Mouse (Mus musculus) MEL (cell line): ENCODE measurements around the gene Erbb4. TPM values are rescaled to one million over a fixed set of nuclear protein-coding genes. Genes with fewer than 3 reads are reported as not detected.

Source experiments
- DNase-seq: peaks from one replicate; pipeline ENCODE4 v3.0.0; 2011; ENCODE audit warnings: low read depth, low spot score
- H3K27ac ChIP-seq: 2 replicates; pipeline ENCODE4 v1.5.1; 2012; ENCODE audit warnings: low read depth, mild to moderate bottlenecking, control low read depth, low read length, moderate library complexity; ENCODE audit not compliant: control insufficient read depth
- H3K27me3 ChIP-seq, 2 experiments: fragments of 150-350 bp in 1 of 2; sonication (generic) in 1 of 2; 2 replicates each; pipeline ENCODE4 v1.6.1; 2012; ENCODE audit warnings: low read length in 2 of 2, mild to moderate bottlenecking in 2 of 2, improper control_type of control experiment in 1 of 2, moderate library complexity in 1 of 2; ENCODE audit not compliant: insufficient read depth in 2 of 2, control insufficient read depth in 1 of 2
- H3K36me3 ChIP-seq, 2 experiments: 2 replicates each; pipeline ENCODE4 v1.6.1; 2012 to 2014; ENCODE audit warnings: low read length in 2 of 2, improper control_type of control experiment in 1 of 2, inconsistent platforms in 1 of 2, mild to moderate bottlenecking in 1 of 2; ENCODE audit not compliant: insufficient read depth in 2 of 2, control insufficient read depth in 1 of 2
- H3K4me1 ChIP-seq, 2 experiments: fragments of 150-350 bp in 1 of 2; sonication (generic) in 1 of 2; 2 replicates each; pipeline ENCODE4 v1.6.1; 2012; ENCODE audit warnings: low read length in 2 of 2, improper control_type of control experiment in 1 of 2, mild to moderate bottlenecking in 1 of 2; ENCODE audit not compliant: insufficient read depth in 2 of 2, control insufficient read depth in 1 of 2
- H3K4me3 ChIP-seq, 2 experiments: fragments of 150-350 bp in 1 of 2; sonication (generic) in 1 of 2; 2 replicates each; pipeline ENCODE4 v1.5.1; 2012; ENCODE audit warnings: low read depth in 2 of 2, low read length in 2 of 2, mild to moderate bottlenecking in 2 of 2, moderate library complexity in 2 of 2, control low read depth in 1 of 2, improper control_type of control experiment in 1 of 2; ENCODE audit not compliant: control insufficient read depth in 1 of 2, insufficient read depth in 1 of 2
- H3K79me2 ChIP-seq: 2 replicates; pipeline ENCODE4 v1.6.1; 2012; ENCODE audit warnings: mild to moderate bottlenecking, low read length, moderate library complexity; ENCODE audit not compliant: control insufficient read depth, poor library complexity, insufficient read depth
- H3K9ac ChIP-seq: 2 replicates; pipeline ENCODE4 v1.6.1; 2012; ENCODE audit warnings: low read depth, mild to moderate bottlenecking, control low read depth, low read length, moderate library complexity; ENCODE audit not compliant: control insufficient read depth, poor library complexity, severe bottlenecking
- H3K9me3 ChIP-seq: fragments of 150-350 bp; sonication (generic); replicated peaks from 2 replicates; pipeline ENCODE4 v1.6.1; 2012; ENCODE audit warnings: mild to moderate bottlenecking, low read length, improper control_type of control experiment, moderate library complexity; ENCODE audit not compliant: insufficient read depth
- BHLHE40 ChIP-seq: IDR thresholded peaks from 2 replicates; pipeline ENCODE4 v1.6.1; 2012; ENCODE audit warnings: low read depth, mild to moderate bottlenecking, inconsistent platforms, low read length, improper control_type of control experiment, borderline replicate concordance
- CHD1 ChIP-seq: IDR thresholded peaks from 2 replicates; pipeline ENCODE4 v1.6.1; 2012; ENCODE audit warnings: low read depth, mild to moderate bottlenecking, inconsistent platforms, low read length, improper control_type of control experiment
- CHD2 ChIP-seq: IDR thresholded peaks from 2 replicates; pipeline ENCODE4 v1.6.1; 2011; ENCODE audit warnings: low read length, improper control_type of control experiment
- CTCF ChIP-seq, 3 experiments: IDR thresholded peaks in 2 of 3; conservative IDR thresholded peaks in 1 of 3; 2 replicates each; pipeline ENCODE4 v1.5.1; 2011 to 2012; ENCODE audit warnings: low read length in 3 of 3, low read depth in 2 of 3, mild to moderate bottlenecking in 2 of 3, improper control_type of control experiment in 1 of 3, inconsistent platforms in 1 of 3, mixed read lengths in 1 of 3, moderate library complexity in 1 of 3; ENCODE audit not compliant: control insufficient read depth in 1 of 3, insufficient read depth in 1 of 3, poor library complexity in 1 of 3, severe bottlenecking in 1 of 3
- EP300 ChIP-seq, 2 experiments: IDR thresholded peaks; 2 replicates each; pipeline ENCODE4 v1.6.1; 2011; ENCODE audit warnings: improper control_type of control experiment in 2 of 2, low read length in 2 of 2, low read depth in 1 of 2, mild to moderate bottlenecking in 1 of 2
- GABPA ChIP-seq: IDR thresholded peaks from 2 replicates; pipeline ENCODE4 v1.6.1; 2012; ENCODE audit warnings: low read depth, mild to moderate bottlenecking, inconsistent platforms, low read length, improper control_type of control experiment, moderate library complexity
- GATA1 ChIP-seq: IDR thresholded peaks from 2 replicates; pipeline ENCODE4 v1.6.1; 2011; ENCODE audit warnings: low read depth, low read length, improper control_type of control experiment
- HCFC1 ChIP-seq: IDR thresholded peaks from 2 replicates; pipeline ENCODE4 v1.6.1; 2012; ENCODE audit warnings: low read depth, mild to moderate bottlenecking, inconsistent platforms, low read length, improper control_type of control experiment, moderate library complexity
- JUND ChIP-seq: IDR thresholded peaks from 2 replicates; pipeline ENCODE4 v1.6.1; 2011; ENCODE audit warnings: low read depth, mild to moderate bottlenecking, improper control_type of control experiment, low read length
- KAT2A ChIP-seq: conservative IDR thresholded peaks from 2 replicates; pipeline ENCODE4 v1.6.1; 2012; ENCODE audit warnings: low read depth, low read length, improper control_type of control experiment, inconsistent platforms
- MAFK ChIP-seq: IDR thresholded peaks from 2 replicates; pipeline ENCODE4 v1.6.1; 2011; ENCODE audit warnings: low read depth, mild to moderate bottlenecking, low read length, improper control_type of control experiment, borderline replicate concordance
- MAZ ChIP-seq: IDR thresholded peaks from 2 replicates; pipeline ENCODE4 v1.6.1; 2012; ENCODE audit warnings: low read depth, mild to moderate bottlenecking, inconsistent platforms, low read length, improper control_type of control experiment
- MEF2A ChIP-seq: IDR thresholded peaks from 2 replicates; pipeline ENCODE4 v1.6.1; 2014; ENCODE audit warnings: low read depth, mild to moderate bottlenecking, inconsistent platforms, low read length, improper control_type of control experiment; ENCODE audit not compliant: poor library complexity, insufficient replicate concordance, severe bottlenecking; ENCODE audit errors: extremely low read depth
- MXI1 ChIP-seq: IDR thresholded peaks from 2 replicates; pipeline ENCODE4 v1.6.1; 2011; ENCODE audit warnings: mild to moderate bottlenecking, low read depth, low read length, improper control_type of control experiment
- MYB ChIP-seq: IDR thresholded peaks from 2 replicates; pipeline ENCODE4 v1.6.1; 2011; ENCODE audit warnings: mild to moderate bottlenecking, low read depth, low read length, improper control_type of control experiment
- NELFE ChIP-seq: IDR thresholded peaks from 2 replicates; pipeline ENCODE4 v1.6.1; 2011; ENCODE audit warnings: low read depth, low read length, improper control_type of control experiment
- NRF1 ChIP-seq: IDR thresholded peaks from 2 replicates; pipeline ENCODE4 v1.6.1; 2014; ENCODE audit warnings: low read depth, mild to moderate bottlenecking, inconsistent platforms, low read length, improper control_type of control experiment, moderate library complexity; ENCODE audit not compliant: poor library complexity, insufficient read depth, severe bottlenecking
- POLR2A ChIP-seq, 2 experiments: IDR thresholded peaks; 2 replicates each; pipeline ENCODE4 v1.6.1; 2011 to 2012; ENCODE audit warnings: low read length in 2 of 2, mild to moderate bottlenecking in 2 of 2, control low read depth in 1 of 2, improper control_type of control experiment in 1 of 2, low read depth in 1 of 2, moderate library complexity in 1 of 2; ENCODE audit not compliant: control insufficient read depth in 1 of 2, insufficient read depth in 1 of 2, poor library complexity in 1 of 2
- RAD21 ChIP-seq: IDR thresholded peaks from 2 replicates; pipeline ENCODE4 v1.6.1; 2011; ENCODE audit warnings: mild to moderate bottlenecking, low read depth, low read length, improper control_type of control experiment
- RCOR1 ChIP-seq: IDR thresholded peaks from 2 replicates; pipeline ENCODE4 v1.6.1; 2012; ENCODE audit warnings: low read depth, mild to moderate bottlenecking, inconsistent platforms, low read length, improper control_type of control experiment
- SMC3 ChIP-seq: IDR thresholded peaks from 2 replicates; pipeline ENCODE4 v1.6.1; 2011; ENCODE audit warnings: low read depth, low read length, improper control_type of control experiment
- TBP ChIP-seq: IDR thresholded peaks from 2 replicates; pipeline ENCODE4 v1.8.0; 2011; ENCODE audit warnings: low read depth, low read length, improper control_type of control experiment
- USF2 ChIP-seq, 2 experiments: IDR thresholded peaks; 2 replicates each; pipeline ENCODE4 v1.6.1; 2011 to 2012; ENCODE audit warnings: improper control_type of control experiment in 2 of 2, low read length in 2 of 2, borderline replicate concordance in 1 of 2, inconsistent platforms in 1 of 2, low read depth in 1 of 2, mild to moderate bottlenecking in 1 of 2; ENCODE audit not compliant: insufficient read depth in 1 of 2
- ZC3H11A ChIP-seq: IDR thresholded peaks from 2 replicates; pipeline ENCODE4 v1.6.1; 2012; ENCODE audit warnings: low read depth, mild to moderate bottlenecking, inconsistent platforms, low read length, improper control_type of control experiment
- ZMIZ1 ChIP-seq: IDR thresholded peaks from 2 replicates; pipeline ENCODE4 v1.6.1; 2012; ENCODE audit warnings: low read depth, mild to moderate bottlenecking, inconsistent platforms, low read length, improper control_type of control experiment, moderate library complexity
- ZNF384 ChIP-seq: IDR thresholded peaks from 2 replicates; pipeline ENCODE4 v1.6.1; 2012; ENCODE audit warnings: low read depth, mild to moderate bottlenecking, inconsistent platforms, low read length, improper control_type of control experiment
- polyA plus RNA-seq, 2 experiments: library from polyadenylated mRNA; stranded (reverse) in 1 of 2; unstranded in 1 of 2; fragments of >175 nt in 1 of 2; fragments of >200 nt in 1 of 2; gene quantifications; 2 replicates each; pipeline versions ENCODE4 v1.2.1 to v1.2.4; 2012; ENCODE audit warnings: low replicate concordance in 2 of 2, low read depth in 1 of 2; ENCODE audit not compliant: insufficient read length in 2 of 2, insufficient read depth in 1 of 2, missing spikeins in 1 of 2
- total RNA-seq: library from RNA; depleted of rRNA; stranded (reverse); fragments of 300-350 nt; gene quantifications from 2 replicates; pipeline ENCODE4 v1.2.3, GENCODE M21; 2012

Erbb4 gene
- total and polyA plus RNA-seq, 3 experiments: not detected

DNA sequence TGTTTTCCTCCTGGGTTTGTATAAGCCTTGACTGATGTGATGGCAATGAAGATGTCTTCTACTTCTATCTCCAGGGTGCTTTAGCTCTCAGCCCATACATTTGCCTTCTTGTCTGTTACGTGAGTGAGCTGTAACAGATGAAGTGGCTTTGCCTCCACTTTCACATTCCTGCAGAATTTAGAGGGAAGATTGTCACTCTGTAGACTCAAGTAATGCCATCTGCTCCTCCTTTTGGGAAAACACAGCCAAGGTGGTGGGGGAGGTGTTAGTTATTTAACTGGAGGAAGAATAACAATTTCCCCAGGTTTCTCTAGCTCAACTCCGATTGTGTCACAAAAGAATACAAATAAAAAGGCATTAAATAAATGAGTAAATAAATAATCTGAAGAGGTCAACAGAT lies 301.1 kb downstream of the Erbb4 start:
- no peak overlapping the region for H3K9ac ChIP-seq
- no peaks in the 10 kb centered on the region for H3K9me3 ChIP-seq
- TF ChIP-seq RCOR1 (no peak), CHD1 (no peak), EP300 (IDR thresholded peaks at IDR 0.05; ENCODE audit: low read depth in 1 of 2, low read length in 2 of 2) (no peak), SMC3 (no peak), ZNF384 (no peak), MAZ (no peak), JUND (no peak), MYB (no peak), CHD2 (no peak), MAFK (no peak), NELFE (no peak), BHLHE40 (no peak), TBP (no peak), GABPA (no peak), CTCF (IDR thresholded peaks at IDR 0.05 in 2 of 3, conservative IDR thresholded peaks at IDR 0.05 in 1 of 3; ENCODE audit: control insufficient read depth in 1 of 3, insufficient read depth in 1 of 3, low read depth in 2 of 3, low read length in 3 of 3, poor library complexity in 1 of 3, severe bottlenecking in 1 of 3) (no peak)
- no peaks in the 10 kb centered on the region for H3K79me2 ChIP-seq
- no peak overlapping the region for H3K4me3 ChIP-seq
- DNase-seq: no peak
- H3K4me1 ChIP-seq: no peaks in the 10 kb centered on the region
- H3K27me3 ChIP-seq: no peaks in the 10 kb centered on the region
- H3K36me3 ChIP-seq: no peaks in the 10 kb centered on the region
- H3K27ac ChIP-seq: no peak overlapping the region

GRCm38 (mm10) chr1:68787409-68788015 lies 320.3 kb downstream of the Erbb4 start:
- DNase-seq: no peak
- no peak overlapping the region for H3K4me3 ChIP-seq
- H3K27me3 ChIP-seq: no peaks in the 10 kb centered on the region
- H3K9me3 ChIP-seq: no peaks in the 10 kb centered on the region
- H3K27ac ChIP-seq: no peak overlapping the region
- no peak for TF ChIP-seq NELFE
- no peak for TF ChIP-seq BHLHE40
- no peak for TF ChIP-seq CHD2
- TF ChIP-seq MXI1: no peak
- TF ChIP-seq HCFC1: no peak
- no peak for TF ChIP-seq ZNF384
- TF ChIP-seq POLR2A (IDR thresholded peaks at IDR 0.05; ENCODE audit: control insufficient read depth in 1 of 2, insufficient read depth in 1 of 2, low read depth in 1 of 2, low read length in 2 of 2, poor library complexity in 1 of 2): no peak
- no peak for TF ChIP-seq GATA1
- no peak for TF ChIP-seq USF2 (IDR thresholded peaks at IDR 0.05; ENCODE audit: borderline replicate concordance in 1 of 2, insufficient read depth in 1 of 2, low read depth in 1 of 2, low read length in 2 of 2)
- no peak for TF ChIP-seq ZC3H11A
- no peak for TF ChIP-seq ZMIZ1
- no peak for TF ChIP-seq NRF1
- TF ChIP-seq GABPA: no peak
- no peak for TF ChIP-seq EP300 (IDR thresholded peaks at IDR 0.05; ENCODE audit: low read depth in 1 of 2, low read length in 2 of 2)
- TF ChIP-seq SMC3: no peak
- TF ChIP-seq KAT2A: no peak
- no peak for TF ChIP-seq MEF2A
- no peak for TF ChIP-seq RAD21
- H3K4me1 ChIP-seq: no peaks in the 10 kb centered on the region
- H3K9ac ChIP-seq: no peak overlapping the region
- no peaks in the 10 kb centered on the region for H3K36me3 ChIP-seq
- no peaks in the 10 kb centered on the region for H3K79me2 ChIP-seq
